Mouse (Mus musculus) bone marrow macrophage, adult 2 months (primary cell): Measurements from ENCODE around the gene Vkorc1l1.

Experiments
- CTCF ChIP-seq: IDR thresholded peaks from 2 replicates; pipeline ENCODE4 v1.5.1; 2012; ENCODE audit warnings: low read depth, mild to moderate bottlenecking, low read length, moderate library complexity
- POLR2A ChIP-seq: IDR thresholded peaks from 2 replicates; pipeline ENCODE4 v1.6.1; 2012; ENCODE audit warnings: mild to moderate bottlenecking, low read depth, low read length, borderline replicate concordance

- no peak for TF ChIP-seq CTCF
- TF ChIP-seq POLR2A, result no peak
Measured at GRCm38 (mm10) chr5:129952143-129952542, 10.4 kb downstream of the Vkorc1l1 start.
